ENCODE assay signal across 8 mouse cellular contexts in the genomic region with DNA sequence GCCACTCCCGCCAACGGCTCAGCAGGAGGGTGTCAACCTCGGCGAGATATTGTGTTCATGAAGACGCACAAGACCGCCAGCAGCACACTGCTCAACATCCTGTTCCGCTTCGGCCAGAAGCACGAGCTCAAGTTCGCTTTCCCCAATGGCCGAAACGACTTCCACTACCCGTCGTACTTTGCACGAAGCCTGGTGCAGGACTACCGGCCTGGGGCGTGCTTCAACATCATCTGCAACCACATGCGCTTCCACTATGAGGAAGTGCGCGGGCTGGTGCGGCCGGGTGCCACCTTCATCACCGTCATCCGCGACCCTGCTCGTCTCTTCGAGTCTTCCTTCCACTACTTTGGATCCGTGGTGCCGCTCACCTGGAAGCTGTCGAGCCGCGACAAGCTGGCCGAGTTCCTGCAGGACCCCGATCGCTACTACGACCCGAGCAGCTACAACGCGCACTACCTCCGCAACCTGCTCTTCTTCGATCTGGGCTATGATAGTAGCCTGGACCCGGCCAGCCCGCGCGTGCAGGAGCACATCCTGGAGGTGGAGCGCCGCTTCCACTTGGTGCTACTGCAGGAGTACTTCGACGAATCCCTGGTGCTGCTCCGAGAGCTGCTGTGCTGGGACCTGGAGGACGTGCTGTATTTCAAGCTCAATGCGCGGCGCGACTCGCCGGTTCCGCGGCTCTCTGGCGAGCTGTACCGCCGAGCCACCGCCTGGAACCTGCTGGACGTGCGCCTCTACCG. TPM values are rescaled to one million over a fixed set of nuclear protein-coding genes. Genes with fewer than 3 reads are reported as not detected.
DNase-seq lines count a peak whose midpoint lies in the region; ATAC-seq lines count a peak whose summit lies in the region.

No protein-coding gene starts in this region.

- H3K27ac ChIP-seq in embryonic facial prominence, embryonic 12.5 days: no peak overlapping the region
- no peak overlapping the region for H3K27ac ChIP-seq in intestine, embryonic 15.5 days
- no peak overlapping the region for H3K27ac ChIP-seq in midbrain, embryonic 12.5 days (replicated peaks)

- DNase-seq in retina, postnatal 1 day: peak; percentile 29
- no peak for DNase-seq in retina, embryonic 14.5 days (ENCODE audit: low spot score)
- DNase-seq in left cerebral cortex, postnatal 25 days (ENCODE audit: low spot score in 2 of 2): no peak
- DNase-seq in left cerebral cortex, postnatal 14 days (ENCODE audit: low spot score in 2 of 2): no peak
- DNase-seq in left cerebral cortex, postnatal 36 days (ENCODE audit: low spot score in 2 of 2): no peak

- intact Hi-C loops in left cerebral cortex, postnatal 25 days (cut with DNase I): no loop called here
- intact Hi-C loops in left cerebral cortex, postnatal 14 days (cut with DNase I): no loop called here
- intact Hi-C loops in left cerebral cortex, postnatal 36 days (cut with DNase I): no loop called here

- no peaks in the 10 kb centered on the region for H3K36me3 ChIP-seq in embryonic facial prominence, embryonic 12.5 days
- H3K36me3 ChIP-seq in intestine, embryonic 15.5 days: peaks cover 10% of the 10 kb centered on the region; the same call in 1 of the 2 replicates
- no peaks in the 10 kb centered on the region for H3K36me3 ChIP-seq in midbrain, embryonic 12.5 days

- no peak overlapping the region; the same call in 1 of the 2 replicates for H3K9ac ChIP-seq in embryonic facial prominence, embryonic 12.5 days
- H3K9ac ChIP-seq in intestine, embryonic 15.5 days: no peak overlapping the region
- no peak overlapping the region for H3K9ac ChIP-seq in midbrain, embryonic 12.5 days (replicated peaks)

- no peak for ATAC-seq in embryonic facial prominence, embryonic 12.5 days (ENCODE audit: insufficient number of reproducible peaks, insufficient read depth, low FRiP score, low TSS enrichment)
- ATAC-seq in intestine, embryonic 15.5 days: peak; percentile 19; the same call in 1 of the 2 replicates
- ATAC-seq in midbrain, embryonic 12.5 days (ENCODE audit: low FRiP score, low read depth): no peak

- 6% methylated on average over 66 of the region's 66 CpGs for WGBS in embryonic facial prominence, embryonic 12.5 days
- 16% methylated on average over 66 of the region's 66 CpGs for WGBS in intestine, embryonic 15.5 days
- 7% methylated on average over 66 of the region's 66 CpGs for WGBS in midbrain, embryonic 12.5 days

- H3K4me1 ChIP-seq in embryonic facial prominence, embryonic 12.5 days: peaks cover 6% of the 10 kb centered on the region; the same call in 1 of the 2 replicates
- peaks cover 8% of the 10 kb centered on the region; the same call in 1 of the 2 replicates for H3K4me1 ChIP-seq in intestine, embryonic 15.5 days (replicated peaks)
- H3K4me1 ChIP-seq in midbrain, embryonic 12.5 days: peaks cover 11% of the 10 kb centered on the region

- H3K9me3 ChIP-seq in embryonic facial prominence, embryonic 12.5 days: no peaks in the 10 kb centered on the region
- no peaks in the 10 kb centered on the region for H3K9me3 ChIP-seq in intestine, embryonic 15.5 days
- no peaks in the 10 kb centered on the region for H3K9me3 ChIP-seq in midbrain, embryonic 12.5 days

- peak overlapping the region; percentile 30 for H3K4me3 ChIP-seq in embryonic facial prominence, embryonic 12.5 days
- peak overlapping the region; percentile 23 for H3K4me3 ChIP-seq in intestine, embryonic 15.5 days (replicated peaks)
- peak overlapping the region; percentile 29 for H3K4me3 ChIP-seq in midbrain, embryonic 12.5 days

- peak overlapping the region; percentile 51 for H3K4me2 ChIP-seq in embryonic facial prominence, embryonic 12.5 days (replicated peaks)
- peak overlapping the region; percentile 53 for H3K4me2 ChIP-seq in intestine, embryonic 15.5 days (replicated peaks)
- peak overlapping the region; percentile 46 for H3K4me2 ChIP-seq in midbrain, embryonic 12.5 days (replicated peaks)

- peaks cover 44% of the 10 kb centered on the region for H3K27me3 ChIP-seq in embryonic facial prominence, embryonic 12.5 days
- peaks cover 21% of the 10 kb centered on the region for H3K27me3 ChIP-seq in intestine, embryonic 15.5 days (replicated peaks)
- peaks cover 50% of the 10 kb centered on the region for H3K27me3 ChIP-seq in midbrain, embryonic 12.5 days

RNA-seq across cellular contexts. Expression of gene Gal3st1, which starts 14.7 kb away (rescaled TPM):
- 2.2 and 2.4 TPM in 2 replicates for polyA plus RNA-seq in embryonic facial prominence, embryonic 12.5 days (2016; fragmentation: Nextera tagmentation; extraction: Ambion mirVana)
- polyA plus RNA-seq in intestine, embryonic 15.5 days (2015; fragmentation: Nextera tagmentation; extraction: Ambion mirVana): 26.0 and 27.0 TPM in 2 replicates
- 0.65 and 0.80 TPM in 2 replicates for polyA plus RNA-seq in midbrain, embryonic 12.5 days (2016; fragmentation: Nextera tagmentation; extraction: Ambion mirVana)
- 10 to 100 TPM; 13.2 to 15.5 TPM for total RNA-seq in left cerebral cortex, postnatal 25 days (2021)
- 10 to 100 TPM; 10.8 to 18.5 TPM for total RNA-seq in left cerebral cortex, postnatal 14 days (2021)
- total RNA-seq in left cerebral cortex, postnatal 36 days (2021): 10 to 100 TPM; 13.2 to 17.4 TPM

RNA-seq across cellular contexts. Expression of gene 4930556J24Rik, which starts 21.6 kb away (rescaled TPM):
- polyA plus RNA-seq in embryonic facial prominence, embryonic 12.5 days (2016; fragmentation: Nextera tagmentation; extraction: Ambion mirVana): 0.18 and 0.25 TPM in 2 replicates
- not detected in 2 replicates for polyA plus RNA-seq in intestine, embryonic 15.5 days (2015; fragmentation: Nextera tagmentation; extraction: Ambion mirVana)
- polyA plus RNA-seq in midbrain, embryonic 12.5 days (2016; fragmentation: Nextera tagmentation; extraction: Ambion mirVana): 0.20 and 0.26 TPM in 2 replicates
- not detected for total RNA-seq in left cerebral cortex, postnatal 25 days (2021)
- total RNA-seq in left cerebral cortex, postnatal 14 days (2021): not detected
- under 1 TPM in 1 of 2 experiments, not detected in 1; 0.54 TPM for total RNA-seq in left cerebral cortex, postnatal 36 days (2021)

RNA-seq across cellular contexts. Expression of gene Sec14l4, which starts 33.1 kb away (rescaled TPM):
- polyA plus RNA-seq in embryonic facial prominence, embryonic 12.5 days (2016; fragmentation: Nextera tagmentation; extraction: Ambion mirVana): 0.23 TPM in 1 of 2 replicates, not detected in the other
- 0.52 and 0.63 TPM in 2 replicates for polyA plus RNA-seq in intestine, embryonic 15.5 days (2015; fragmentation: Nextera tagmentation; extraction: Ambion mirVana)
- not detected in 2 replicates for polyA plus RNA-seq in midbrain, embryonic 12.5 days (2016; fragmentation: Nextera tagmentation; extraction: Ambion mirVana)
- total RNA-seq in left cerebral cortex, postnatal 25 days (2021): under 1 TPM in 1 of 2 experiments, not detected in 1; 0.21 TPM
- under 1 TPM; 0.22 to 0.40 TPM for total RNA-seq in left cerebral cortex, postnatal 14 days (2021)
- not detected for total RNA-seq in left cerebral cortex, postnatal 36 days (2021)

RNA-seq across cellular contexts. Expression of gene Pes1, which starts 34.4 kb away (rescaled TPM):
- polyA plus RNA-seq in embryonic facial prominence, embryonic 12.5 days (2016; fragmentation: Nextera tagmentation; extraction: Ambion mirVana): 79.1 and 82.2 TPM in 2 replicates
- 81.3 and 84.1 TPM in 2 replicates for polyA plus RNA-seq in intestine, embryonic 15.5 days (2015; fragmentation: Nextera tagmentation; extraction: Ambion mirVana)
- 71.2 and 75.3 TPM in 2 replicates for polyA plus RNA-seq in midbrain, embryonic 12.5 days (2016; fragmentation: Nextera tagmentation; extraction: Ambion mirVana)
- 10 to 100 TPM; 38.5 to 41.5 TPM for total RNA-seq in left cerebral cortex, postnatal 25 days (2021)
- 10 to 100 TPM; 35.5 to 40.4 TPM for total RNA-seq in left cerebral cortex, postnatal 14 days (2021)
- 10 to 100 TPM; 38.3 to 42.0 TPM for total RNA-seq in left cerebral cortex, postnatal 36 days (2021)
